Mouse (Mus musculus): ENCODE measurements around the gene Fgf4.

GRCm38 (mm10) chr7:144807036-144807435, 40.1 kb upstream of the Fgf4 start:
- TF ChIP-seq CTCF (IDR thresholded peaks at IDR 0.05; ENCODE audit: low read depth) (no peak), EP300 (IDR thresholded peaks at IDR 0.05; ENCODE audit: low read depth) (no peak)
